Mouse (Mus musculus): ENCODE results near the gene Adgrg5. TPM values are rescaled to one million over a fixed set of nuclear protein-coding genes. Genes with fewer than 3 reads are reported as not detected.

The Adgrg5 gene
- total RNA-seq, 4 experiments from 2014 or later = 0.57 TPM; not detected in 3

- DNase-seq (ENCODE audit: low spot score) = no peak
These were observed 43.6 kb downstream of the Adgrg5 start for GRCm38 (mm10) chr8:94967071-94967470.

- peak; percentile 42 for DNase-seq (ENCODE audit: low spot score)
These were observed 44.1 kb downstream of the Adgrg5 start for GRCm38 (mm10) chr8:94967554-94967953.

GRCm38 (mm10) chr8:94973270-94973669 lies 49.8 kb downstream of the Adgrg5 start:
- no peak for DNase-seq (ENCODE audit: low spot score)

GRCm38 (mm10) chr8:94973786-94974185 lies 50.3 kb downstream of the Adgrg5 start:
- DNase-seq (ENCODE audit: low spot score) = no peak

- no peak for DNase-seq (ENCODE audit: low spot score)
These were observed 51.1 kb downstream of the Adgrg5 start, which contains the start of gene Adgrg1 for GRCm38 (mm10) chr8:94974467-94975165. Gene Adgrg1 (plus strand): TSS chr8:94974751.

GRCm38 (mm10) chr8:94976651-94977417 lies 53.3 kb downstream of the Adgrg5 start:
- no peak for DNase-seq (ENCODE audit: low spot score)

GRCm38 (mm10) chr8:94978131-94978530 lies 54.6 kb downstream of the Adgrg5 start:
- no peak for DNase-seq (ENCODE audit: low spot score)

GRCm38 (mm10) chr8:94978593-94979319 lies 55.3 kb downstream of the Adgrg5 start:
- no peak for DNase-seq (ENCODE audit: low spot score)

GRCm38 (mm10) chr8:94980176-94980575 lies 56.7 kb downstream of the Adgrg5 start:
- no peak for DNase-seq (ENCODE audit: low spot score)

- no peak for DNase-seq (ENCODE audit: low spot score)
These were observed 57.5 kb downstream of the Adgrg5 start for GRCm38 (mm10) chr8:94980976-94981375.

GRCm38 (mm10) chr8:94981848-94982247 lies 58.4 kb downstream of the Adgrg5 start:
- no peak for DNase-seq (ENCODE audit: low spot score)

GRCm38 (mm10) chr8:94983146-94983545 lies 59.7 kb downstream of the Adgrg5 start:
- no peak for DNase-seq (ENCODE audit: low spot score)

GRCm38 (mm10) chr8:94983881-94984516 lies 60.5 kb downstream of the Adgrg5 start:
- peak; percentile 80 for DNase-seq (ENCODE audit: low spot score)

GRCm38 (mm10) chr8:94985023-94985422 lies 61.5 kb downstream of the Adgrg5 start:
- DNase-seq (ENCODE audit: low spot score) = no peak

- no peak for DNase-seq (ENCODE audit: low spot score)
These were observed 63.2 kb downstream of the Adgrg5 start for GRCm38 (mm10) chr8:94986676-94987075.

- no peak for DNase-seq (ENCODE audit: low spot score)
These were observed 64.1 kb downstream of the Adgrg5 start for GRCm38 (mm10) chr8:94987553-94987952.

- DNase-seq (ENCODE audit: low spot score) = no peak
These were observed 65.1 kb downstream of the Adgrg5 start for GRCm38 (mm10) chr8:94988619-94989018.

- DNase-seq (ENCODE audit: low spot score) = no peak
These were observed 66.2 kb downstream of the Adgrg5 start for GRCm38 (mm10) chr8:94989711-94990110.

GRCm38 (mm10) chr8:94990598-94991453 lies 67.3 kb downstream of the Adgrg5 start:
- no peak for DNase-seq (ENCODE audit: low spot score)

GRCm38 (mm10) chr8:94991454-94991994 lies 68.0 kb downstream of the Adgrg5 start:
- no peak for DNase-seq (ENCODE audit: low spot score)

GRCm38 (mm10) chr8:94992010-94992409 lies 68.5 kb downstream of the Adgrg5 start:
- no peak for DNase-seq (ENCODE audit: low spot score)

Data from heart, adult 8-10 months (tissue).